Mouse (Mus musculus) embryonic facial prominence, embryonic 14.5 days (tissue): ENCODE data around the gene Aplp2. TPM values are rescaled to one million over a fixed set of nuclear protein-coding genes. Genes with fewer than 3 reads are reported as not detected.

ENCODE experiments used
- ATAC-seq: fragments of 200-750 bp; cut with Nextera tagmentation; 2 replicates; pipeline ENCODE4 v1.8.0; 2017; ENCODE audit warnings: low read depth, moderate number of reproducible peaks, moderate TSS enrichment
- DNase-seq: peaks from one replicate; pipeline ENCODE4 v3.0.0-alpha.2; 2015; ENCODE audit warnings: low spot score
- H3K27ac ChIP-seq: fragments of 300-500 bp; sonication (generic); replicated peaks from 2 replicates; pipeline ENCODE4 v1.5.1; 2014; ENCODE audit warnings: low read depth, mild to moderate bottlenecking, low read length, moderate library complexity
- H3K27me3 ChIP-seq: fragments of 300-500 bp; sonication (generic); replicated peaks from 2 replicates; pipeline ENCODE4 v1.6.1; 2014; ENCODE audit warnings: low read length; ENCODE audit not compliant: control insufficient read depth, insufficient read depth
- H3K36me3 ChIP-seq: fragments of 300-500 bp; sonication (generic); 2 replicates; pipeline ENCODE4 v1.6.1; 2014; ENCODE audit warnings: low read length, mixed read lengths; ENCODE audit not compliant: control insufficient read depth, insufficient read depth
- H3K4me1 ChIP-seq: fragments of 300-500 bp; sonication (generic); 2 replicates; pipeline ENCODE4 v1.6.1; 2014; ENCODE audit warnings: antibody characterized with exemption, low read length; ENCODE audit not compliant: control insufficient read depth, insufficient read depth
- H3K4me2 ChIP-seq: fragments of 300-500 bp; sonication (generic); 2 replicates; pipeline ENCODE4 v1.6.1; 2014; ENCODE audit warnings: low read depth, mild to moderate bottlenecking, low read length, moderate library complexity, mixed read lengths
- H3K4me3 ChIP-seq: fragments of 300-500 bp; sonication (generic); 2 replicates; pipeline ENCODE4 v1.5.1; 2014; ENCODE audit warnings: low read depth, mild to moderate bottlenecking, low read length
- H3K9ac ChIP-seq: fragments of 300-500 bp; sonication (generic); 2 replicates; pipeline ENCODE4 v1.6.1; 2014; ENCODE audit warnings: low read depth, mild to moderate bottlenecking, low read length, moderate library complexity, mixed read lengths
- H3K9me3 ChIP-seq: fragments of 300-500 bp; sonication (generic); 2 replicates; pipeline ENCODE4 v1.6.1; 2016; ENCODE audit warnings: low read length; ENCODE audit not compliant: control insufficient read depth
- WGBS: fragments of 180-500 bp; shearing (Covaris S2); extraction: QIAGEN DNeasy Blood & Tissue Kit; methylation state at CpG from one replicate; pipeline ENCODE4 v1.1.7; 2014; 5-methylcytosine and 5-hydroxymethylcytosine counted together
- polyA plus RNA-seq: library from polyadenylated mRNA; unstranded; fragments of >200 nt; fragmentation: Nextera tagmentation; extraction: Ambion mirVana; gene quantifications from 2 replicates; pipeline ENCODE4 v1.2.1, GENCODE M21; 2014

Gene Aplp2
- polyA plus RNA-seq, 1 experiment from 2014 or later = 277 TPM

DNA sequence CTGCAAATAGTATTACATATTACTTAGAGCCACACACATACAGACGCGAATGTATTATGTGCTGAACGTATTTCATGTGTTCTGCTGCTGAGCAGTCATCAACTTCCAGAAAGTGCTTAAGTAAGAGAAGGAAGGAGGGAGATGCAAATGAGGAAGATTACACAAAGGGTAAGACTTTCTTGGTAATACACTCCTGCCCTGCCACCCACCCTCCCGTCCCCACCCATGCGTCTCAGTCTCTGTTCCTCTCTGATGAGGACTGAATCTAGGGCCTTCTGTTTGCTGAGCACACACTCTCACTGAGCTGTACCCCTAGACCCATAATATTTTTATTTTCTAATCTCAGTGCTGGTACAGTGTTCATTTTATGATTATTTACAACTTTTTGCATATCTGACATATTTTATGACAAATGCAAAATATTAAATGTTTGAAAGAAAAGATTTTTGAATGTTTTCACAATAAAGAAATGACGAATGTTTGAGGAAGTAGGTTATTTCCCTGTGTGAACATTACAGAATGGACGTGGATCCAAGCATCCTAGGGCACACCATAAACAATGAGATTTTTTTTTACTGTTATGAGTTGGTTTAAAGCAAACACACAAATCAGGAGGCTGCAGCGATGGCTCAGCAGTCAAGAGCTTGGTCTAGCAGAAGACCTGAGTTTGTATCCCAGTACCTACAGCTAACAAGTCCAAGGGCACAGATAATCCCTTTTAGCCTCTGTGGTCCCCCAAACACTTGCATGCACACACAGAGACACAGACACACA, 36.0 kb upstream of the Aplp2 start:
- Histone ChIP-seq H3K27ac (no peak overlapping the region), H3K4me1 (no peaks in the 10 kb centered on the region), H3K9me3 (no peaks in the 10 kb centered on the region), H3K27me3 (no peaks in the 10 kb centered on the region), H3K9ac (no peak overlapping the region), H3K4me2 (no peak overlapping the region), H3K36me3 (no peaks in the 10 kb centered on the region), H3K4me3 (no peak overlapping the region)
- DNase-seq (no peak), ATAC-seq (no peak)
- WGBS = 77% methylated on average over 8 of the region's 8 CpGs

- 62% methylated on average over 6 of the region's 6 CpGs for WGBS
- H3K27ac ChIP-seq = no peak overlapping the region
- ATAC-seq = 0 out of 2 replicates have a peak, but pooled peaks have one; percentile 18
Measured at GRCm38 (mm10) chr9:31246421-31246820, 34.8 kb upstream of the Aplp2 start.

GRCm38 (mm10) chr9:31245006-31245405, 33.4 kb upstream of the Aplp2 start:
- Histone ChIP-seq H3K4me2 (no peak overlapping the region), H3K9me3 (no peaks in the 10 kb centered on the region), H3K36me3 (no peaks in the 10 kb centered on the region), H3K27me3 (no peaks in the 10 kb centered on the region), H3K4me3 (no peak overlapping the region), H3K9ac (no peak overlapping the region), H3K4me1 (no peaks in the 10 kb centered on the region), H3K27ac (no peak overlapping the region)
- DNase-seq = no peak
- WGBS = 92% methylated on average over 6 of the region's 6 CpGs
- no peak for ATAC-seq

More at GRCm38 (mm10) chr9:31246421-31246820, 34.8 kb upstream of the Aplp2 start:
- no peaks in the 10 kb centered on the region for H3K4me1 ChIP-seq
- H3K4me3 ChIP-seq = no peak overlapping the region
- H3K9me3 ChIP-seq = no peaks in the 10 kb centered on the region
- H3K27me3 ChIP-seq = no peaks in the 10 kb centered on the region
- no peak overlapping the region for H3K4me2 ChIP-seq
- H3K9ac ChIP-seq = no peak overlapping the region
- no peaks in the 10 kb centered on the region for H3K36me3 ChIP-seq
- DNase-seq = no peak

DNA sequence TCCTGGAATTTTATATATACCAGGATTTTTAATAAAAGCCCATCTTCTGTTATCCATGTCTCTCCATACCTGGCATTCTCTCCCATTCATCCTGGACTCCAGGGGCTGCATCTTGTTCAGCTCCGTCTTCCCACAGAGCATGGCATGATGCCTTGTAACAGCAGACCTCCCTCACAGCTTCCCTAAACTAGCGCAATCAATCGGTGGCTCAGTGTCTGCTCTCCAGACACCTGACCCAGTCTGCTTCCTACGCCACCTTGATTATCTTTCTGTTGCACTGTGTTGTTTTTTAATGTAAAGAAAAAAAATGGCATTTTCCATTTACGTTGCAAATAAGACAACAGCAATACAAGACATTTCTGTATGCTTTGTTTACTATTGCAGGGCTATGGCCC, 32.3 kb upstream of the Aplp2 start:
- H3K4me3 ChIP-seq = no peak overlapping the region
- no peak for ATAC-seq
- no peaks in the 10 kb centered on the region for H3K4me1 ChIP-seq
- 75% methylated on average over 5 of the region's 5 CpGs for WGBS
- no peak for DNase-seq
- no peaks in the 10 kb centered on the region for H3K27me3 ChIP-seq
- no peaks in the 10 kb centered on the region for H3K9me3 ChIP-seq
- H3K36me3 ChIP-seq = no peaks in the 10 kb centered on the region
- no peak overlapping the region for H3K27ac ChIP-seq
- H3K4me2 ChIP-seq = no peak overlapping the region
- H3K9ac ChIP-seq = no peak overlapping the region

DNA sequence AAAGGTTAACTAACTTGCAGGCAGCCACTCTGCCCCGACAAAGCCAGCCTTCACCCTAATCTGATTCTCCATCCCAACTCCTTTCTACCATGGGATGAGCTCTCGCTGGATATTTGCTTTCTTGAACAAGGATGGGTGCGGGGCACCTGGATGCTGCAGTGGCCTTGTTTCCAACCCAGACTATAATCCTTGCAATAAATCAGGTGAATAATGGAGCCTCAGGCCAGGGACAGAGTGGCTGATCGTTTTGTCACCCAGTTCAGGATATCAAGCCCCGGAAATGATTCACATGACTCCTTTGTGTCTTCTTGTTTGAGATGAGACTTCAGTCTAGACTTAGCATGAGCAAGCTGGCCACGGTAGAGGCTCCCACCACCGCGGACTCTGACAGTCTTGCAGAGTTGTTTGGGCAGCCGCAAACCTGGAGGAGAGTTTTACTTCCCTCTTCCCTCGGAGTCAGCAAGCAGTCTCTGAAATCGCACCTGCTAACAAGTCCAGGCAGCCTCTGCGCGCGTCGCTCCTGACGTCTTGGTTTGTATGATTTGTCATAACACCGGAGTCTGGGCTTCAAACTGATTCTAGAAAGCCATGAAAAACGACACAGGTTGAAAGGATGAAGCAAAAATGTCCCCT, 31.8 kb upstream of the Aplp2 start:
- Histone ChIP-seq H3K4me1 (no peaks in the 10 kb centered on the region), H3K9ac (no peak overlapping the region), H3K27ac (no peak overlapping the region), H3K4me2 (peak overlapping the region; percentile 10), H3K27me3 (no peaks in the 10 kb centered on the region), H3K9me3 (no peaks in the 10 kb centered on the region), H3K4me3 (no peak overlapping the region), H3K36me3 (no peaks in the 10 kb centered on the region)
- 75% methylated on average over 18 of the region's 18 CpGs for WGBS
- peak; percentile 24 for DNase-seq
- ATAC-seq = no peak

- Histone ChIP-seq H3K4me3 (no peak overlapping the region), H3K9me3 (no peaks in the 10 kb centered on the region), H3K9ac (no peak overlapping the region), H3K27me3 (no peaks in the 10 kb centered on the region), H3K4me1 (no peaks in the 10 kb centered on the region), H3K4me2 (no peak overlapping the region), H3K36me3 (no peaks in the 10 kb centered on the region), H3K27ac (no peak overlapping the region)
- WGBS = 75% methylated on average over 7 of the region's 7 CpGs
- ATAC-seq (no peak), DNase-seq (no peak)
Measured at GRCm38 (mm10) chr9:31241208-31241699, 29.6 kb upstream of the Aplp2 start.

DNA sequence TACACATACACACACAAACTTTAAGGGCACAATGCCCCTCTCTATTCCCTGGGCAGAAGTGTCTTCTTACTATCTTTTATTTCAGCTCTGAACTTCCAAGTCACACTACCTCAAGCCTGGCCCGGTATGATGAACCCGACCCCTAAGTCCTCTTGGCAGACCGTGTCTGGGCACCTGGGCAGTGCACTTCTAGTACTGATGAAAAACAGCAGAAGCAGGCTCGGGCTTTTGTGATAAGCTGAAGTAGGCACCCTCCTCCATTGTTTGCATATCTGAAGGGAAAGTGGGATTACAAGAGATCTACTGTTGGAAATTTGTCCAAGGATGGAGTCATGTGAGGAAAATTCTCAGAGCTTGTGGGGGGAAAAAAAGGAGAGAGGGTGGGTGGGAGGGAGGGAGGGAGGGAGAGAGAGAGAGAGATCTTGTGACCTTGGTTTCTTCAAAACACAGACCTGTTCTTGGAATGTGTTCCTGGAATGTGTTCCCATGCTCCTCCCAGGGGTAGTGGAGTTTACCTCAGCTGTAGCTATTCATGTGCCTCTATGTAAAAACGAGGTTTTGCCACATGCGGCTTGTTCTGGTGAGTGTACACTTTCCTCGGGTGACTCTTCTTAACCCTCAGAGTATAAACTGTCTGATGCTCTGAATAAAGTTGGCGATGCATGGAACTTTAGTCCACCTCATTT, 29.1 kb upstream of the Aplp2 start:
- DNase-seq = no peak
- Histone ChIP-seq H3K9ac (no peak overlapping the region), H3K27ac (no peak overlapping the region), H3K36me3 (no peaks in the 10 kb centered on the region), H3K4me3 (no peak overlapping the region), H3K27me3 (no peaks in the 10 kb centered on the region), H3K4me2 (no peak overlapping the region), H3K4me1 (no peaks in the 10 kb centered on the region), H3K9me3 (no peaks in the 10 kb centered on the region)
- 76% methylated on average over 8 of the region's 8 CpGs for WGBS
- ATAC-seq = no peak

GRCm38 (mm10) chr9:31239551-31239950, 27.9 kb upstream of the Aplp2 start:
- no peak overlapping the region for H3K4me3 ChIP-seq
- no peaks in the 10 kb centered on the region for H3K9me3 ChIP-seq
- H3K4me2 ChIP-seq = no peak overlapping the region
- H3K36me3 ChIP-seq = no peaks in the 10 kb centered on the region
- no peaks in the 10 kb centered on the region for H3K4me1 ChIP-seq
- no peak overlapping the region for H3K9ac ChIP-seq
- DNase-seq (no peak), ATAC-seq (no peak)
- no peaks in the 10 kb centered on the region for H3K27me3 ChIP-seq
- WGBS = 86% methylated on average over 2 of the region's 2 CpGs
- H3K27ac ChIP-seq = no peak overlapping the region
